Mouse (Mus musculus) forebrain, postnatal 0 days (tissue): Measurements from ENCODE around the gene Cyb5b. TPM values are rescaled to one million over a fixed set of nuclear protein-coding genes. Genes with fewer than 3 reads are reported as not detected.
A peak's percentile ranks its signal among the peaks of the same experiment; 100 is the strongest.

Experiments
- ATAC-seq: fragments of 200-750 bp; cut with Nextera tagmentation; 2 replicates; pipeline ENCODE4 v1.8.0; 2017; ENCODE audit warnings: mild to moderate bottlenecking, moderate library complexity
- DNase-seq: peaks from one replicate; pipeline ENCODE4 v3.0.0-alpha.2; 2015
- H3K27ac ChIP-seq: fragments of 300-500 bp; sonication (generic); 2 replicates; pipeline ENCODE4 v1.5.1; 2014; ENCODE audit warnings: low read depth, mild to moderate bottlenecking, antibody characterized with exemption, low read length, moderate library complexity, mixed read lengths
- H3K27me3 ChIP-seq: fragments of 300-500 bp; sonication (generic); 2 replicates; pipeline ENCODE4 v1.6.1; 2014; ENCODE audit warnings: mild to moderate bottlenecking, low read length, mixed read lengths; ENCODE audit not compliant: insufficient read depth
- H3K36me3 ChIP-seq: fragments of 300-500 bp; sonication (generic); 2 replicates; pipeline ENCODE4 v1.6.1; 2014; ENCODE audit warnings: mild to moderate bottlenecking, moderate library complexity; ENCODE audit not compliant: insufficient read depth
- H3K4me1 ChIP-seq: fragments of 300-500 bp; sonication (generic); 2 replicates; pipeline ENCODE4 v1.6.1; 2014; ENCODE audit warnings: antibody characterized with exemption; ENCODE audit not compliant: insufficient read depth
- H3K4me2 ChIP-seq: fragments of 300-500 bp; sonication (generic); 2 replicates; pipeline ENCODE4 v1.6.1; 2014; ENCODE audit warnings: low read depth, mild to moderate bottlenecking, moderate library complexity
- H3K4me3 ChIP-seq: fragments of 300-500 bp; sonication (generic); 2 replicates; pipeline ENCODE4 v1.5.1; 2014; ENCODE audit warnings: low read depth, low read length, mixed read lengths
- H3K9ac ChIP-seq: fragments of 300-500 bp; sonication (generic); 2 replicates; pipeline ENCODE4 v1.6.1; 2014; ENCODE audit warnings: mild to moderate bottlenecking
- H3K9me3 ChIP-seq: fragments of 300-500 bp; sonication (generic); 2 replicates; pipeline ENCODE4 v1.6.1; 2016; ENCODE audit warnings: low read length
- CTCF ChIP-seq: sonication (generic); IDR thresholded peaks from 2 replicates; pipeline ENCODE4 v1.5.1; 2016; ENCODE audit warnings: antibody characterized with exemption, control low read depth, low read depth
- WGBS: fragments of 180-500 bp; shearing (Covaris S2); extraction: QIAGEN DNeasy Blood & Tissue Kit; methylation state at CpG from one replicate; pipeline ENCODE4 v1.1.7; 2014; 5-methylcytosine and 5-hydroxymethylcytosine counted together
- polyA plus RNA-seq: library from polyadenylated mRNA; unstranded; fragments of >200 nt; fragmentation: Nextera tagmentation; extraction: Ambion mirVana; gene quantifications from 2 replicates; pipeline ENCODE4 v1.2.1, GENCODE M21; 2015
- total RNA-seq: library from RNA; depleted of rRNA; stranded (reverse); fragments of >200 nt; gene quantifications from 2 replicates; pipeline ENCODE4 v1.2.3, GENCODE M21; 2014

Gene Cyb5b
- total and polyA plus RNA-seq, 2 experiments from 2014 or later: 88.6 to 127 TPM

- Histone ChIP-seq H3K9ac (no peak overlapping the region), H3K27me3 (no peaks in the 10 kb centered on the region), H3K27ac (0 out of 2 replicates have a peak overlapping the region, but pooled peaks have one; percentile 45), H3K4me3 (no peak overlapping the region), H3K4me2 (no peak overlapping the region), H3K4me1 (no peaks in the 10 kb centered on the region), H3K36me3 (no peaks in the 10 kb centered on the region), H3K9me3 (no peaks in the 10 kb centered on the region)
- 61% methylated on average over 9 of the region's 9 CpGs for WGBS
- ATAC-seq (no peak), DNase-seq (no peak)
- TF ChIP-seq CTCF: no peak
Observed at GRCm38 (mm10) chr8:107119412-107119811, 31.0 kb upstream of the Cyb5b start.

- H3K27me3 ChIP-seq: no peaks in the 10 kb centered on the region
- ATAC-seq (no peak), DNase-seq (no peak)
- no peak overlapping the region for H3K27ac ChIP-seq
- H3K4me2 ChIP-seq: no peak overlapping the region
- no peak overlapping the region for H3K4me3 ChIP-seq
- H3K4me1 ChIP-seq: no peaks in the 10 kb centered on the region
- H3K9me3 ChIP-seq: no peaks in the 10 kb centered on the region
- no peak overlapping the region for H3K9ac ChIP-seq
- TF ChIP-seq CTCF: 0 out of 2 replicates have a peak, but pooled peaks have one; percentile 4
- no peaks in the 10 kb centered on the region for H3K36me3 ChIP-seq
Observed at GRCm38 (mm10) chr8:107120806-107121205, 29.6 kb upstream of the Cyb5b start.

- TF ChIP-seq CTCF: no peak
- Histone ChIP-seq H3K9ac (no peak overlapping the region), H3K4me3 (no peak overlapping the region), H3K9me3 (no peaks in the 10 kb centered on the region), H3K27me3 (no peaks in the 10 kb centered on the region), H3K27ac (no peak overlapping the region), H3K36me3 (no peaks in the 10 kb centered on the region), H3K4me1 (no peaks in the 10 kb centered on the region), H3K4me2 (no peak overlapping the region)
- 84% methylated on average over 7 of the region's 7 CpGs for WGBS
- ATAC-seq (no peak), DNase-seq (no peak)
Observed at GRCm38 (mm10) chr8:107121681-107122291, 28.7 kb upstream of the Cyb5b start.

GRCm38 (mm10) chr8:107123063-107123614 lies 27.3 kb upstream of the Cyb5b start:
- Histone ChIP-seq H3K9me3 (no peaks in the 10 kb centered on the region), H3K9ac (no peak overlapping the region), H3K36me3 (no peaks in the 10 kb centered on the region), H3K4me2 (no peak overlapping the region), H3K4me1 (no peaks in the 10 kb centered on the region), H3K27me3 (no peaks in the 10 kb centered on the region), H3K27ac (no peak overlapping the region), H3K4me3 (no peak overlapping the region)
- no peak for ATAC-seq
- DNase-seq: no peak
- WGBS: 8% methylated on average over 9 of the region's 9 CpGs
- TF ChIP-seq CTCF: no peak

- no peak for ATAC-seq
Observed at GRCm38 (mm10) chr8:107124343-107124742, 26.1 kb upstream of the Cyb5b start.

GRCm38 (mm10) chr8:107129171-107130025 lies 21.0 kb upstream of the Cyb5b start:
- ATAC-seq: no peak
- TF ChIP-seq CTCF: no peak
- H3K4me3 ChIP-seq: no peak overlapping the region
- H3K27ac ChIP-seq: no peak overlapping the region
- no peak overlapping the region for H3K9ac ChIP-seq
- WGBS: 30% methylated on average over 8 of the region's 8 CpGs
- H3K9me3 ChIP-seq: no peaks in the 10 kb centered on the region
- no peak overlapping the region for H3K4me2 ChIP-seq
- H3K27me3 ChIP-seq: no peaks in the 10 kb centered on the region
- H3K36me3 ChIP-seq: no peaks in the 10 kb centered on the region
- DNase-seq: no peak
- H3K4me1 ChIP-seq: no peaks in the 10 kb centered on the region

More at GRCm38 (mm10) chr8:107124343-107124742, 26.1 kb upstream of the Cyb5b start:
- 75% methylated on average over 8 of the region's 8 CpGs for WGBS
- TF ChIP-seq CTCF: no peak
- no peak overlapping the region for H3K4me2 ChIP-seq
- no peaks in the 10 kb centered on the region for H3K9me3 ChIP-seq
- no peaks in the 10 kb centered on the region for H3K36me3 ChIP-seq
- no peaks in the 10 kb centered on the region for H3K4me1 ChIP-seq
- no peak overlapping the region for H3K27ac ChIP-seq
- H3K9ac ChIP-seq: no peak overlapping the region
- no peak overlapping the region for H3K4me3 ChIP-seq
- DNase-seq: no peak
- H3K27me3 ChIP-seq: no peaks in the 10 kb centered on the region

GRCm38 (mm10) chr8:107130028-107130427 lies 20.4 kb upstream of the Cyb5b start:
- WGBS: 44% methylated on average over 6 of the region's 6 CpGs
- Histone ChIP-seq H3K4me3 (no peak overlapping the region), H3K4me2 (no peak overlapping the region), H3K4me1 (no peaks in the 10 kb centered on the region), H3K9ac (no peak overlapping the region), H3K9me3 (no peaks in the 10 kb centered on the region), H3K27ac (no peak overlapping the region), H3K36me3 (no peaks in the 10 kb centered on the region), H3K27me3 (no peaks in the 10 kb centered on the region)
- no peak for TF ChIP-seq CTCF
- no peak for DNase-seq
- no peak for ATAC-seq
